Comparison of ENCODE assay signal across 8 mouse cellular contexts in the genomic region with DNA sequence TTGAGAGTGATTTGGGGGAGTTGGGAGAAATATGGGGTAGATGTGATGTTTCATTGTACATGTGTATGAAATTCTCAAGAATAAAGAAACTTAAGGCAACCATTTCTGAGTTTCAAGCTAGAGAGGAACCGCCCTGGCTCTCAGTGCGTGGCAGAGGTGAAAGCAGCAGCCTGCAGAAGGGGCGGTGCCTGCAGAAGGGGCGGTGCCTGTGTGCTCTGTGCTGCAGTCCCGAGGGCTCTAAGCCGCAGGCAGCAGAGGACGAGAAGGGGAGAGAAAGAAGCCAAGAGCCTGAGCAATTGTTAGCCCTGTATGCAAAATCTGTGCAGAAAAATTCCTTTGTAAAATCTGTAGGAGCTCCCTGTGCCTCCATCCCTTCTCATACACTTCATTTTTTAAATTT. TPM values are rescaled to one million over a fixed set of nuclear protein-coding genes. Genes with fewer than 3 reads are reported as not detected.
DNase-seq lines count a peak whose midpoint lies in the region; ATAC-seq and TF ChIP-seq lines count a peak whose summit lies in the region.

No protein-coding gene starts in this region.

- H3K4me1 ChIP-seq in heart, embryonic 14.5 days (ENCODE audit: control insufficient read depth in 2 of 2, insufficient read depth in 2 of 2, low read length in 2 of 2), result peaks cover 5 to 6% of the 10 kb centered on the region in 2 experiments; a peak in 2 of 4 replicates
- H3K4me1 ChIP-seq in heart, postnatal 0 days (ENCODE audit: control insufficient read depth, insufficient read depth), result peaks cover 10% of the 10 kb centered on the region; the same call in 1 of the 2 replicates
- H3K4me1 ChIP-seq in liver, embryonic 14.5 days (replicated peaks; ENCODE audit: control insufficient read depth in 2 of 2, insufficient read depth in 2 of 2, low read length in 1 of 2), result peaks cover 34 to 51% of the 10 kb centered on the region in 2 experiments

- intact Hi-C loops in heart, postnatal 36 days (cut with DNase I), result no loop called here

- peak overlapping the region; percentile 30 for H3K4me2 ChIP-seq in heart, embryonic 14.5 days (ENCODE audit: low read length)
- peak overlapping the region; percentile 33; the same call in 1 of the 2 replicates for H3K4me2 ChIP-seq in heart, postnatal 0 days (ENCODE audit: low read depth, low read length)
- H3K4me2 ChIP-seq in liver, embryonic 14.5 days (ENCODE audit: low read depth), result peak overlapping the region; percentile 41

- no peak overlapping the region for H3K9ac ChIP-seq in heart, embryonic 14.5 days (ENCODE audit: low read length)
- no peak overlapping the region for H3K9ac ChIP-seq in heart, postnatal 0 days (replicated peaks; ENCODE audit: low read depth, low read length)
- no peak overlapping the region for H3K9ac ChIP-seq in liver, embryonic 14.5 days (replicated peaks)

- no peak overlapping the region for H3K4me3 ChIP-seq in heart, embryonic 14.5 days (ENCODE audit: control insufficient read depth in 1 of 2, insufficient read depth in 1 of 2, low read depth in 1 of 2, low read length in 2 of 2)
- H3K4me3 ChIP-seq in heart, postnatal 0 days (ENCODE audit: low read depth, low read length), result no peak overlapping the region
- no peak overlapping the region for H3K4me3 ChIP-seq in liver, embryonic 14.5 days (ENCODE audit: insufficient read depth in 1 of 2, low read depth in 2 of 2, low read length in 2 of 2)

- H3K27me3 ChIP-seq in heart, embryonic 14.5 days (ENCODE audit: control insufficient read depth, insufficient read depth, low read length), result no peaks in the 10 kb centered on the region
- H3K27me3 ChIP-seq in heart, postnatal 0 days (ENCODE audit: control insufficient read depth, insufficient read depth, low read length), result no peaks in the 10 kb centered on the region
- no peaks in the 10 kb centered on the region for H3K27me3 ChIP-seq in liver, embryonic 14.5 days (ENCODE audit: control insufficient read depth, insufficient read depth, low read length)
- no peaks in the 10 kb centered on the region for H3K27me3 ChIP-seq in splenic B cell, adult 2 months (ENCODE audit: control insufficient read depth, insufficient read depth, low read length, poor library complexity, severe bottlenecking)

- ATAC-seq in heart, embryonic 14.5 days (ENCODE audit: insufficient number of reproducible peaks, insufficient read depth, low FRiP score, low read depth), result no peak
- ATAC-seq in heart, postnatal 0 days (ENCODE audit: insufficient read depth, low read depth), result peak; percentile 58; the same call in 1 of the 2 replicates
- ATAC-seq in liver, embryonic 14.5 days (ENCODE audit: insufficient read depth), result peak; percentile 84

- H3K36me3 ChIP-seq in heart, embryonic 14.5 days (ENCODE audit: control insufficient read depth, insufficient read depth, low read length), result peaks cover 18% of the 10 kb centered on the region
- peaks cover 11% of the 10 kb centered on the region for H3K36me3 ChIP-seq in heart, postnatal 0 days (replicated peaks; ENCODE audit: control insufficient read depth, insufficient read depth, low read length)
- H3K36me3 ChIP-seq in liver, embryonic 14.5 days (replicated peaks; ENCODE audit: control insufficient read depth, insufficient read depth, low read depth), result peaks cover 2% of the 10 kb centered on the region; the same call in 1 of the 2 replicates
- H3K36me3 ChIP-seq in splenic B cell, adult 2 months (ENCODE audit: control insufficient read depth, insufficient read depth, low read length, poor library complexity, severe bottlenecking), result peaks cover 6% of the 10 kb centered on the region

- DNase-seq in heart, postnatal 36 days, result no peak
- peak; percentile 37 for DNase-seq in brain, adult 2 months (ENCODE audit: low read depth, low spot score)
- peak; percentile 27 for DNase-seq in heart, postnatal 0 days (ENCODE audit: low spot score)
- DNase-seq in liver, embryonic 14.5 days (ENCODE audit: low read depth in 3 of 3, low spot score in 3 of 3), result peak; percentile 57 to 66 (median 64)
- peak; percentile 73 for DNase-seq in splenic B cell, adult 2 months (ENCODE audit: low read depth, low spot score)
- DNase-seq in ovary, postnatal 14 days (ENCODE audit: low spot score), result no peak
- DNase-seq in right cerebral cortex, postnatal 4 days, result no peak

- TF ChIP-seq EP300 in heart, postnatal 0 days (IDR thresholded peaks at IDR 0.05; ENCODE audit: low read depth), result no peak
- no peak for TF ChIP-seq EP300 in liver, embryonic 14.5 days (IDR thresholded peaks at IDR 0.05; ENCODE audit: low read depth)

- no peak for TF ChIP-seq CTCF in heart, postnatal 0 days (IDR thresholded peaks at IDR 0.05; ENCODE audit: low read depth)
- no peak for TF ChIP-seq CTCF in liver, embryonic 14.5 days (IDR thresholded peaks at IDR 0.05; ENCODE audit: low read depth)

- H3K9me3 ChIP-seq in heart, embryonic 14.5 days (ENCODE audit: control insufficient read depth, low read length), result no peaks in the 10 kb centered on the region
- no peaks in the 10 kb centered on the region for H3K9me3 ChIP-seq in heart, postnatal 0 days (replicated peaks; ENCODE audit: control insufficient read depth, low read length)
- H3K9me3 ChIP-seq in liver, embryonic 14.5 days (ENCODE audit: control insufficient read depth, low read length), result no peaks in the 10 kb centered on the region

- 9% methylated on average over 7 of the region's 7 CpGs for WGBS in heart, embryonic 14.5 days
- 17% methylated on average over 7 of the region's 7 CpGs for whole genome bisulfite sequencing in heart, postnatal 0 days
- 4% methylated on average over 7 of the region's 7 CpGs for WGBS in liver, embryonic 14.5 days (ENCODE audit: insufficient replicate concordance)

- H3K27ac ChIP-seq in heart, embryonic 14.5 days (replicated peaks in 1 of 2; ENCODE audit: control insufficient read depth in 1 of 2, insufficient read depth in 1 of 2, low read depth in 2 of 2, low read length in 2 of 2), result no peak overlapping the region
- no peak overlapping the region for H3K27ac ChIP-seq in heart, postnatal 0 days (ENCODE audit: low read depth)
- H3K27ac ChIP-seq in liver, embryonic 14.5 days, result no peak overlapping the region

RNA-seq across cellular contexts. Expression of gene Fam228a, which starts 20.8 kb away (rescaled TPM):
- polyA plus RNA-seq in heart, embryonic 14.5 days (2014; fragmentation: Nextera tagmentation; extraction: Ambion mirVana), result 0.24 and 0.39 TPM in 2 replicates
- total RNA-seq in heart, postnatal 36 days (2021), result not detected
- 0.08 and 0.65 TPM in 2 replicates for total RNA-seq in heart, postnatal 0 days (2014; rRNA removed; ENCODE audit: low replicate concordance)
- 0.14 TPM in 1 of 2 replicates, not detected in the other for polyA plus RNA-seq in heart, postnatal 0 days (2015; fragmentation: Nextera tagmentation; extraction: Ambion mirVana)
- polyA plus RNA-seq in liver, embryonic 14.5 days (2012; rRNA removed), result 0.09 TPM in 2 replicates
- 0.05 TPM in 1 of 2 replicates, not detected in the other for polyA plus RNA-seq in liver, embryonic 14.5 days (2014; fragmentation: Nextera tagmentation; extraction: Ambion mirVana)

RNA-seq across cellular contexts. Expression of gene Pfn4, which starts 51.4 kb away (rescaled TPM):
- polyA plus RNA-seq in heart, embryonic 14.5 days (2014; fragmentation: Nextera tagmentation; extraction: Ambion mirVana), result 2.6 and 2.8 TPM in 2 replicates
- total RNA-seq in heart, postnatal 36 days (2021), result 1 to 10 TPM; 2.2 to 3.4 TPM
- total RNA-seq in heart, postnatal 0 days (2014; rRNA removed; ENCODE audit: low replicate concordance), result 2.7 TPM in 1 of 2 replicates, not detected in the other
- 3.4 TPM in 2 replicates for polyA plus RNA-seq in heart, postnatal 0 days (2015; fragmentation: Nextera tagmentation; extraction: Ambion mirVana)
- polyA plus RNA-seq in liver, embryonic 14.5 days (2012; rRNA removed), result 0.21 and 0.39 TPM in 2 replicates
- 0.56 and 1.1 TPM in 2 replicates for polyA plus RNA-seq in liver, embryonic 14.5 days (2014; fragmentation: Nextera tagmentation; extraction: Ambion mirVana)

RNA-seq across cellular contexts. Expression of gene Fam228b, which starts 51.6 kb away (rescaled TPM):
- polyA plus RNA-seq in heart, embryonic 14.5 days (2014; fragmentation: Nextera tagmentation; extraction: Ambion mirVana), result 4.6 TPM in 2 replicates
- total RNA-seq in heart, postnatal 36 days (2021), result 1 to 10 TPM; 2.0 to 3.4 TPM
- 0.19 and 3.4 TPM in 2 replicates for total RNA-seq in heart, postnatal 0 days (2014; rRNA removed; ENCODE audit: low replicate concordance)
- 2.3 and 3.3 TPM in 2 replicates for polyA plus RNA-seq in heart, postnatal 0 days (2015; fragmentation: Nextera tagmentation; extraction: Ambion mirVana)
- 0.37 and 0.73 TPM in 2 replicates for polyA plus RNA-seq in liver, embryonic 14.5 days (2012; rRNA removed)
- 0.33 and 1.0 TPM in 2 replicates for polyA plus RNA-seq in liver, embryonic 14.5 days (2014; fragmentation: Nextera tagmentation; extraction: Ambion mirVana)

Comparison
In these comparisons a context has a peak if more than half of its experiments do, and no peak if none do; other contexts are left out.
1. DNase-seq: peak in brain, adult 2 months (single experiment), heart, postnatal 0 days (single experiment), liver, embryonic 14.5 days (3 of 3) and splenic B cell, adult 2 months (single experiment); none in heart, postnatal 36 days (0 of 2), ovary, postnatal 14 days (single experiment) and right cerebral cortex, postnatal 4 days (single experiment).
2. Peak in every context shown above with its lines, with median percentiles within 50 percentile points of each other: H3K4me2 ChIP-seq.